Mouse (Mus musculus): ENCODE data around the gene Sox15. TPM values are rescaled to one million over a fixed set of nuclear protein-coding genes. Genes with fewer than 3 reads are reported as not detected.
"Not testable (repeated sequence)": the region's sequence is repeated elsewhere in the genome, so short reads cannot be mapped to it uniquely, and the experiment has no call there.

The Sox15 gene
- polyA plus RNA-seq (2015; fragmentation: Nextera tagmentation; extraction: Ambion mirVana), result 5.2 TPM in 2 replicates

GRCm38 (mm10) chr11:69655264-69656064 lies at the start of gene Sox15:
Gene Sox15, plus strand, starts transcription at chr11:69655314.
- Histone ChIP-seq H3K27me3 (no peaks in the 10 kb centered on the region), H3K4me1 (peaks cover 29% of the 10 kb centered on the region), H3K4me2 (replicated peaks) (peak within 1 kb of the TSS; percentile 27), H3K9ac (no peak within 1 kb of the TSS), H3K36me3 (peaks cover 56% of the 10 kb centered on the region), H3K27ac (replicated peaks) (peak within 1 kb of the TSS; percentile 80), H3K9me3 (replicated peaks) (no peaks in the 10 kb centered on the region), H3K4me3 (replicated peaks) (peak within 1 kb of the TSS; percentile 18)
- peak; percentile 77 for ATAC-seq (ENCODE audit: insufficient number of reproducible peaks, low FRiP score, low TSS enrichment, low read depth)
- 15% methylated on average over 34 of the region's 34 CpGs for WGBS

- ATAC-seq (ENCODE audit: insufficient number of reproducible peaks, low FRiP score, low TSS enrichment, low read depth), result peak; percentile 88
- Histone ChIP-seq H3K4me1 (peaks cover 25% of the 10 kb centered on the region), H3K9me3 (replicated peaks) (no peaks in the 10 kb centered on the region), H3K4me3 (replicated peaks) (peak within 1 kb of the TSS; percentile 63), H3K9ac (peak within 1 kb of the TSS; percentile 62), H3K36me3 (no peaks in the 10 kb centered on the region), H3K27ac (replicated peaks) (peak within 1 kb of the TSS; percentile 58), H3K27me3 (no peaks in the 10 kb centered on the region), H3K4me2 (replicated peaks) (peak within 1 kb of the TSS; percentile 100)
- 2% methylated on average over 28 of the region's 32 CpGs for WGBS
Measured at GRCm38 (mm10) chr11:69605726-69606490, 49.2 kb upstream of the Sox15 start, which contains the start of gene Atp1b2. Gene Atp1b2, minus strand, starts transcription at chr11:69605942.

GRCm38 (mm10) chr11:69606491-69606795 lies 48.7 kb upstream of the Sox15 start:
- ATAC-seq (ENCODE audit: insufficient number of reproducible peaks, low FRiP score, low TSS enrichment, low read depth), result no peak
- H3K9ac ChIP-seq, result peak overlapping the region; percentile 15; the same call in 1 of the 2 replicates
- H3K4me1 ChIP-seq, result peaks cover 25% of the 10 kb centered on the region
- peak overlapping the region; percentile 63 for H3K4me3 ChIP-seq (replicated peaks)
- H3K9me3 ChIP-seq (replicated peaks), result no peaks in the 10 kb centered on the region
- H3K36me3 ChIP-seq, result no peaks in the 10 kb centered on the region
- H3K27ac ChIP-seq (replicated peaks), result peak overlapping the region; percentile 58
- H3K27me3 ChIP-seq, result no peaks in the 10 kb centered on the region
- WGBS, result 64% methylated on average over 2 of the region's 2 CpGs
- peak overlapping the region; percentile 100 for H3K4me2 ChIP-seq (replicated peaks)

- Histone ChIP-seq H3K9ac (no peak overlapping the region), H3K36me3 (no peaks in the 10 kb centered on the region), H3K4me2 (replicated peaks) (no peak overlapping the region), H3K27ac (replicated peaks) (no peak overlapping the region), H3K27me3 (no peaks in the 10 kb centered on the region), H3K9me3 (replicated peaks) (no peaks in the 10 kb centered on the region), H3K4me1 (peaks cover 22% of the 10 kb centered on the region), H3K4me3 (replicated peaks) (no peak overlapping the region)
- ATAC-seq (ENCODE audit: insufficient number of reproducible peaks, low FRiP score, low TSS enrichment, low read depth), result no peak
- WGBS, result 84% methylated on average over 2 of the region's 2 CpGs
Measured at GRCm38 (mm10) chr11:69606832-69607231, 48.3 kb upstream of the Sox15 start.

GRCm38 (mm10) chr11:69608525-69608924 lies 46.6 kb upstream of the Sox15 start:
- Histone ChIP-seq H3K4me1 (peaks cover 22% of the 10 kb centered on the region), H3K9me3 (replicated peaks) (no peaks in the 10 kb centered on the region), H3K27ac (replicated peaks) (no peak overlapping the region), H3K36me3 (no peaks in the 10 kb centered on the region), H3K4me3 (replicated peaks) (no peak overlapping the region), H3K4me2 (replicated peaks) (no peak overlapping the region), H3K9ac (no peak overlapping the region), H3K27me3 (no peaks in the 10 kb centered on the region)
- ATAC-seq (ENCODE audit: insufficient number of reproducible peaks, low FRiP score, low TSS enrichment, low read depth), result no peak
- 88% methylated on average over 3 of the region's 3 CpGs for WGBS

- Histone ChIP-seq H3K36me3 (no peaks in the 10 kb centered on the region), H3K4me2 (replicated peaks) (no peak overlapping the region), H3K9me3 (replicated peaks) (no peaks in the 10 kb centered on the region), H3K4me3 (replicated peaks) (no peak overlapping the region), H3K27me3 (no peaks in the 10 kb centered on the region), H3K9ac (no peak overlapping the region), H3K4me1 (peaks cover 23% of the 10 kb centered on the region), H3K27ac (replicated peaks) (no peak overlapping the region)
- no peak for ATAC-seq (ENCODE audit: insufficient number of reproducible peaks, low FRiP score, low TSS enrichment, low read depth)
- WGBS, result 63% methylated on average over 7 of the region's 7 CpGs
Measured at GRCm38 (mm10) chr11:69609416-69609815, 45.7 kb upstream of the Sox15 start.

GRCm38 (mm10) chr11:69610899-69611298 lies 44.2 kb upstream of the Sox15 start:
- Histone ChIP-seq H3K27ac (replicated peaks) (no peak overlapping the region), H3K4me3 (replicated peaks) (no peak overlapping the region), H3K4me2 (replicated peaks) (no peak overlapping the region), H3K36me3 (no peaks in the 10 kb centered on the region), H3K4me1 (peaks cover 10% of the 10 kb centered on the region), H3K9me3 (replicated peaks) (no peaks in the 10 kb centered on the region), H3K27me3 (no peaks in the 10 kb centered on the region), H3K9ac (no peak overlapping the region)
- no peak for ATAC-seq (ENCODE audit: insufficient number of reproducible peaks, low FRiP score, low TSS enrichment, low read depth)
- 53% methylated on average over 4 of the region's 4 CpGs for WGBS

GRCm38 (mm10) chr11:69613553-69614256 lies 41.4 kb upstream of the Sox15 start:
- peak overlapping the region; percentile 27 for H3K4me2 ChIP-seq (replicated peaks)
- H3K27me3 ChIP-seq, result no peaks in the 10 kb centered on the region; the same call in 1 of the 2 replicates
- no peaks in the 10 kb centered on the region for H3K36me3 ChIP-seq
- no peak overlapping the region for H3K27ac ChIP-seq (replicated peaks)
- no peaks in the 10 kb centered on the region for H3K9me3 ChIP-seq (replicated peaks)
- peaks cover 7% of the 10 kb centered on the region for H3K4me1 ChIP-seq
- WGBS, result 13% methylated on average over 19 of the region's 19 CpGs
- H3K9ac ChIP-seq, result no peak overlapping the region
- no peak for ATAC-seq (ENCODE audit: insufficient number of reproducible peaks, low FRiP score, low TSS enrichment, low read depth)
- H3K4me3 ChIP-seq (replicated peaks), result peak overlapping the region; percentile 8; the same call in 1 of the 2 replicates

GRCm38 (mm10) chr11:69614257-69614588 lies 40.9 kb upstream of the Sox15 start:
- not testable (repeated sequence) for H3K27me3 ChIP-seq; H3K9ac ChIP-seq; H3K4me3 ChIP-seq (replicated peaks); H3K36me3 ChIP-seq; ATAC-seq (ENCODE audit: insufficient number of reproducible peaks, low FRiP score, low TSS enrichment, low read depth); H3K27ac ChIP-seq (replicated peaks); H3K4me1 ChIP-seq; H3K9me3 ChIP-seq (replicated peaks)
- H3K4me2 ChIP-seq (replicated peaks), result peak overlapping the region; percentile 27; the same call in 1 of the 2 replicates
- WGBS, result 49% methylated on average over 11 of the region's 11 CpGs

GRCm38 (mm10) chr11:69616781-69617180 lies 38.3 kb upstream of the Sox15 start:
- Histone ChIP-seq H3K4me2 (replicated peaks) (no peak overlapping the region), H3K9ac (no peak overlapping the region), H3K27ac (replicated peaks) (no peak overlapping the region), H3K4me3 (replicated peaks) (no peak overlapping the region), H3K9me3 (replicated peaks) (no peaks in the 10 kb centered on the region), H3K36me3 (no peaks in the 10 kb centered on the region), H3K27me3 (no peaks in the 10 kb centered on the region; the same call in 1 of the 2 replicates), H3K4me1 (peaks cover 7% of the 10 kb centered on the region)
- no peak for ATAC-seq (ENCODE audit: insufficient number of reproducible peaks, low FRiP score, low TSS enrichment, low read depth)
- 36% methylated on average over 10 of the region's 10 CpGs for WGBS

GRCm38 (mm10) chr11:69617805-69618204 lies 37.3 kb upstream of the Sox15 start, which contains the start of gene Shbg:
Gene Shbg, minus strand, starts transcription at chr11:69617905.
- WGBS, result 67% methylated on average over 5 of the region's 5 CpGs
- no peaks in the 10 kb centered on the region for H3K9me3 ChIP-seq (replicated peaks)
- H3K27me3 ChIP-seq, result no peaks in the 10 kb centered on the region; the same call in 1 of the 2 replicates
- no peak for ATAC-seq (ENCODE audit: insufficient number of reproducible peaks, low FRiP score, low TSS enrichment, low read depth)
- H3K4me2 ChIP-seq (replicated peaks), result no peak within 1 kb of the TSS
- no peak within 1 kb of the TSS for H3K4me3 ChIP-seq (replicated peaks)
- H3K36me3 ChIP-seq, result no peaks in the 10 kb centered on the region
- H3K4me1 ChIP-seq, result peaks cover 13% of the 10 kb centered on the region
- no peak within 1 kb of the TSS for H3K9ac ChIP-seq
- H3K27ac ChIP-seq (replicated peaks), result no peak within 1 kb of the TSS

Data from embryonic facial prominence, embryonic 15.5 days (tissue).